Mouse (Mus musculus) megakaryocyte-erythroid progenitor cell, adult 5 weeks (primary cell): Measurements from ENCODE around the gene Tent2. TPM values are rescaled to one million over a fixed set of nuclear protein-coding genes. Genes with fewer than 3 reads are reported as not detected.

Experiments used
- polyA plus RNA-seq: library from polyadenylated mRNA; stranded (reverse); fragments of >175 nt; gene quantifications from 2 replicates; pipeline ENCODE4 v1.2.3, GENCODE M21; 2012

Gene Tent2
- 25.5 and 34.0 TPM in 2 replicates for polyA plus RNA-seq

DNA sequence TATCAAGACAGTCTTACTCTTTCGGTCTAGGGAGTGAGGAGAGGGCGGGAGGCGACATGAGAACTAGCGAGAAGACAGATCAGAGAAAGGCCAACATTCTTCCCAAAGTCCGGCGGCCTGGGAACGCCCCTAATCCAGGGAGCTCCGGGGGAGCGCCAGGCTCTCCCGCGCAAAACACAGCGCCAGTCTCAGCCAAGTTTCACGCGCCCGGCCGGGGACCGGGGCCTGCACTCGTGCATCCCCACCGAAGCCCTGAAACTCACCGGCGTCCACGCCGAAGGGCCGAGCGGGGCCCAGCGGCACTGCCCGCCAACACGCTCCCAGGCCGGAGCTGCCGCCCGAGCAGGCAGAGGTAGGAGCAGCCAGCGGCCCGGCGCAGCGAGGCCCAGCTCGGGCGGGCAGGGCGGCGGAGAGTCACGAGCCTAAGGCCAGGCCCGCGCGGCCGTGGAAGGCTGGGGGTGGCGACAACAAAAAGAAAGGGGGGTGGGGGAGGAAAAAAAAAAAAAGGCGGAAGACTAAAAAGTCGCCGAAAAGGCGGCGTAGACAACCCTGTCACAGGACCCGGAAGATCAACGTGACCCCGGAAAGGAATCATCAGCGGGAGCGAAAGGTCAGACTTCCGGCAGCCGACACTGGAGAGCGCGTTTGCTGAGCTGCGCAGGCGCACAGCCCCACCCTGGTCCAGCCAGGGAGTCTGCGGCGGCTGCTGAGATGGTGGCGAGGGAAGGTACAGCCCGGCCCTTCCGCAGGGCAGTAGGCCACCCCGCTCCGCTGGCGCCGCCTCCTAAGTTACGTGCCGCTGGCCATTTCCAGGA is at the start of gene Tent2:
Gene Tent2, minus strand, starts transcription at position 555 of the 815 bp plus-strand sequence.

DNA sequence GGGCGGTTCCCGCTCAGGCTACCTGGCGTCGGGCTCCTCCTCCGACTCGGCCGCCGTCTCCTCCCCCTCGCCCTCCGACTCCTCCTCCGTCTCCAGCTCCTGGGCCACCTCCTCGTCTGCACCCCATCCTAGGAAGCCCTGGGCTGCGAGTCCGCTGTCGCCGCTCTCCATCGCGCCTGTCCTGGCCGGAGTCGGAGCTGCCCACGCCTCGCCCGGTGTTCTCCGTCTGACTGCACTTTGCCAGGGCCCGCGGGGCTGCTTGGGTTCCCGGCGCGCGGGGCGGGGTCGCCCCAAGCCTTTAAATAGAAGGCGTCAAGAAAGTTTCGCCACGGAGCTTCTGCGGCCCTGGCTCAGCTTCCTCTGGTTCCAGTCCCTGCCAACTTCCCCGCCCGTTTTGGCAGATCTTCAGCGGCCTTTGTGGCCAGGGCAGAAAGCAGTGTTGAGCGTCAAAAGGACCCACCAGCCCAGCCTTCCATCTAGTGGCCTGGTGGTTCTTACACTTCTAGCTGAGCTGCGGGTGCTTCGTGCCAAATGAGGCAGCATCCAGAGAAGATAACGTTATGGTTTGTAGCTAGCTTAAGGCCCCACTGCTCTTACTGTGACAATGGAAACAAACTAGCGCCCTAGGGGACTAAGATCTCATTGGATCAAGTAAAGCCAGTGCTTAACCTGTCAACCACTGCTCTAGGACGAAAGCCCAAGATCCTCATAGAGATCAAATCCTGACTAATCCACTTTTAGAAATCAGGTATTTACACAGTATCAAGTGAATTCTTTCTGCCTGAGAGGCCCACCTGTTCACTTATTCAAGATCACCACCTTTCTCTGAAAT is 47.6 kb downstream of the Tent2 start, which contains the start of gene Cmya5:
Gene Cmya5, minus strand, starts transcription at position 389 of the 832 bp plus-strand sequence.

Other genes starting within 250 kb of the Tent2 start
- gene Cmya5, start 47.7 kb downstream of the Tent2 start, polyA plus RNA-seq = 0.02 and 0.03 TPM in 2 replicates
- 3.8 and 4.4 TPM in 2 replicates for gene Homer1, start 107.2 kb upstream of the Tent2 start, polyA plus RNA-seq